Mouse (Mus musculus) embryo, embryonic 11 days (tissue): ENCODE measurements at regions not wholly inside any gene's neighbourhood (a gene's known extent, or its start where the extent isn't known, plus 50 kb on each side); places are given as distances from the start of the nearest gene placed in this dataset.

Experiments used
- DNase-seq: peaks from one replicate; pipeline ENCODE4 v3.0.0-alpha.2; 2015

- no peak for DNase-seq
These were observed 150.9 kb downstream of the Efnb1 start for GRCm38 (mm10) chrX:99286876-99287275.

- DNase-seq = peak; percentile 79
These were observed 149.7 kb downstream of the Efnb1 start for GRCm38 (mm10) chrX:99285611-99286010.

- peak; percentile 18 for DNase-seq
These were observed 145.1 kb downstream of the Efnb1 start for GRCm38 (mm10) chrX:99280991-99281390.

GRCm38 (mm10) chrX:99280543-99280942 is 144.6 kb downstream of the Efnb1 start:
- peak; percentile 22 for DNase-seq

- no peak for DNase-seq
These were observed 139.6 kb downstream of the Efnb1 start for GRCm38 (mm10) chrX:99275536-99275935.

- DNase-seq = no peak
These were observed 136.0 kb downstream of the Efnb1 start for GRCm38 (mm10) chrX:99271908-99272307.

- DNase-seq = no peak
These were observed 113.2 kb downstream of the Efnb1 start for GRCm38 (mm10) chrX:99249038-99249607.

GRCm38 (mm10) chrX:99248181-99248580 is 112.3 kb downstream of the Efnb1 start:
- no peak for DNase-seq

- DNase-seq = no peak
These were observed 110.8 kb downstream of the Efnb1 start for GRCm38 (mm10) chrX:99246704-99247103.

GRCm38 (mm10) chrX:99246051-99246450 is 110.1 kb downstream of the Efnb1 start:
- no peak for DNase-seq

GRCm38 (mm10) chrX:99245541-99245940 is 109.6 kb downstream of the Efnb1 start:
- no peak for DNase-seq

- DNase-seq = no peak
These were observed 107.3 kb downstream of the Efnb1 start for GRCm38 (mm10) chrX:99243251-99243650.

- peak; percentile 26 for DNase-seq
These were observed 105.8 kb downstream of the Efnb1 start for GRCm38 (mm10) chrX:99241684-99242118.

GRCm38 (mm10) chrX:99233035-99233434 is 97.1 kb downstream of the Efnb1 start:
- no peak for DNase-seq

- DNase-seq = peak; percentile 45
These were observed 96.4 kb downstream of the Efnb1 start for GRCm38 (mm10) chrX:99232331-99232730.

- DNase-seq = no peak
These were observed 89.3 kb downstream of the Efnb1 start for GRCm38 (mm10) chrX:99225111-99225752.

GRCm38 (mm10) chrX:99222017-99222416 is 86.1 kb downstream of the Efnb1 start:
- DNase-seq = no peak

- DNase-seq = no peak
These were observed 84.9 kb downstream of the Efnb1 start for GRCm38 (mm10) chrX:99220674-99221455.

- DNase-seq = peak; percentile 60
These were observed 82.3 kb downstream of the Efnb1 start for GRCm38 (mm10) chrX:99218213-99218612.

- peak; percentile 72 for DNase-seq
These were observed 80.9 kb downstream of the Efnb1 start for GRCm38 (mm10) chrX:99216633-99217459.

- DNase-seq = no peak
These were observed 80.0 kb downstream of the Efnb1 start for GRCm38 (mm10) chrX:99215931-99216330.

GRCm38 (mm10) chrX:99215111-99215510 is 79.2 kb downstream of the Efnb1 start:
- no peak for DNase-seq

- DNase-seq = no peak
These were observed 77.7 kb downstream of the Efnb1 start for GRCm38 (mm10) chrX:99213565-99214153.
